Mouse (Mus musculus) stomach, embryonic 16.5 days (tissue): Measurements from ENCODE around the gene Cckbr. TPM values are rescaled to one million over a fixed set of nuclear protein-coding genes. Genes with fewer than 3 reads are reported as not detected.
"Not testable (repeated sequence)": the region's sequence is repeated elsewhere in the genome, so short reads cannot be mapped to it uniquely, and the experiment has no call there.

Experiments
- ATAC-seq: fragments of 200-750 bp; cut with Nextera tagmentation; 2 replicates; pipeline ENCODE4 v1.8.0; 2017; ENCODE audit warnings: moderate number of reproducible peaks, moderate TSS enrichment; ENCODE audit not compliant: insufficient read depth, low FRiP score
- H3K27ac ChIP-seq: fragments of 300-500 bp; sonication (generic); 2 replicates; pipeline ENCODE4 v1.5.1; 2014; ENCODE audit warnings: low read length
- H3K27me3 ChIP-seq: fragments of 300-500 bp; sonication (generic); 2 replicates; pipeline ENCODE4 v1.6.1; 2014; ENCODE audit warnings: low read length, control low read depth, mixed read lengths; ENCODE audit not compliant: control insufficient read depth, insufficient read depth
- H3K36me3 ChIP-seq: fragments of 300-500 bp; sonication (generic); 2 replicates; pipeline ENCODE4 v1.6.1; 2014; ENCODE audit warnings: low read length; ENCODE audit not compliant: control insufficient read depth, insufficient read depth
- H3K4me1 ChIP-seq: fragments of 300-500 bp; sonication (generic); 2 replicates; pipeline ENCODE4 v1.6.1; 2014; ENCODE audit warnings: low read length, control low read depth, mixed read lengths; ENCODE audit not compliant: control insufficient read depth, insufficient read depth
- H3K4me2 ChIP-seq: fragments of 300-500 bp; sonication (generic); 2 replicates; pipeline ENCODE4 v1.6.1; 2014; ENCODE audit warnings: low read depth, low read length, mixed read lengths
- H3K4me3 ChIP-seq: fragments of 300-500 bp; sonication (generic); replicated peaks from 2 replicates; pipeline ENCODE4 v1.5.1; 2014; ENCODE audit warnings: mild to moderate bottlenecking, low read length
- H3K9ac ChIP-seq: fragments of 300-500 bp; sonication (generic); 2 replicates; pipeline ENCODE4 v1.6.1; 2014; ENCODE audit warnings: low read length
- H3K9me3 ChIP-seq: fragments of 300-500 bp; sonication (generic); replicated peaks from 2 replicates; pipeline ENCODE4 v1.6.1; 2016; ENCODE audit warnings: low read length, control low read depth; ENCODE audit not compliant: control insufficient read depth
- WGBS: fragments of 180-500 bp; shearing (Covaris S2); extraction: QIAGEN DNeasy Blood & Tissue Kit; methylation state at CpG from one replicate; pipeline ENCODE4 v1.1.7; 2014; 5-methylcytosine and 5-hydroxymethylcytosine counted together
- polyA plus RNA-seq: library from polyadenylated mRNA; unstranded; fragments of >200 nt; fragmentation: Nextera tagmentation; extraction: Ambion mirVana; gene quantifications from 2 replicates; pipeline ENCODE4 v1.2.1, GENCODE M21; 2015

Cckbr gene
- polyA plus RNA-seq, 1 experiment from 2014 or later = 1.3 TPM

DNA sequence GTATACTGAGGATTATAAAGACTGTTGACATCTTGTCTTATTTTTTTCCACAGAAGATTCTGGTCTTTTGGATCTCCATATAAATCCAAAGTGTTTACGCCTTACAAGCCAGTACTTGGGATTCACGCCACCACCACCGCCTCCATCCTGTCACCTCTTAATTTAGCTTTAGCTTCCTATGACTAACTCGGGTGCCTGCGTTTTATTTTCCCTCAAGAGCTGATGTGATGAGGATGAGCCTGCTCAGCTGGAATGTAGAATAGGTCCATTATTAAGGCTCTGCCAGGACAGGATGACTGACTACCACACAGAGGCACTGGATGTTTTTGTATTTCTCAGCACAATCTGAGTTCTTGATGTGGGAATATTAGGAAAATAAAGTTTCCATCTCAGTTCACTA lies 40.0 kb downstream of the Cckbr start:
- not testable (repeated sequence) for H3K36me3 ChIP-seq, H3K9ac ChIP-seq, H3K4me1 ChIP-seq, H3K9me3 ChIP-seq, H3K27me3 ChIP-seq, ATAC-seq, H3K4me3 ChIP-seq, H3K4me2 ChIP-seq, H3K27ac ChIP-seq
- WGBS = 77% methylated on average over 5 of the region's 5 CpGs

DNA sequence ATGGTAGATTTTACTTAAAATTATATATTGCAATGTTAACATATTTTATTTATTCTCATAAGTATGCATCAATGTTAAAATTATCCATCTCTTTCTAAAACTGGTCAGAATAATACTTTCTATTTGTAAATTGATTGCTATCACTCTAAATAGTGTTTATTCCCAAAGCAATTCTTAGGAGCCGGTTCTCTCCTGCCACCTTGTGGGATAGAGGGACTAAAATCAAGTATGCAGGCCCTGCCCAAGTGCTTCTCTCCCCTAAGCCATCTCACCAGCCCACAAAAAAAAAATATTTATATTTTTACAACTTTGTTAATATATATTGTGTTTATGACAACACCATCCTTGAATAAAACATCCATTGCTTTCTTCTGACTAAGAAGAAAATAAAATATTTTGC lies 47.1 kb downstream of the Cckbr start:
- Histone ChIP-seq H3K36me3 (no peaks in the 10 kb centered on the region), H3K9ac (no peak overlapping the region), H3K27ac (no peak overlapping the region), H3K4me1 (no peaks in the 10 kb centered on the region), H3K27me3 (no peaks in the 10 kb centered on the region), H3K4me3 (no peak overlapping the region), H3K4me2 (no peak overlapping the region), H3K9me3 (no peaks in the 10 kb centered on the region)
- ATAC-seq = no peak
- 29% methylated on average over 1 of the region's 1 CpGs for WGBS

DNA sequence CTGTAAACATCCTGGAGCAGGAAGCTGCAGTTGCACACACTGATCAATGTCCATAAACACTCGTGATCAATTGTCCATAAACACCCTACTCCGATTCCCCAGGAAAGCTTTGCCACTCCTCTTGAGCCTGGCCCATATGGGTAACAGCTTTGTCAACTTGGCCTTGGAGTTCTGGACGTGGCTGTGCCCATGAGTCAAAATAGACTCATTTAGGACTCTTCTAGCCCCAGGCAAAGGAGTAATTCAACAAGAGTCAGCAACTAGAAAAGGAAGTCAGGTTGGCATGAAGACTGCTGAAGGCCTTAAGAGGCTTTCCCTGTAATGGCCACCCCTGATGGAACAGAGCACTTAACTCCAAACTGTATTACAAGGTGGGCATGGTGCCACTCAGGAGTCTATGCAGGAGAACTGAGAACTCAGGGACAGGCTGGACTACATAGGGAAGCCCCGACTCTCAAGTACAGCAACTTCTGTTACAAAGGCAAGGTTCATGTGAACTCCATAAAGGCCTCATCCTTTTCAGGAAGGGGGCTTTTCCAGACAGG lies 49.3 kb downstream of the Cckbr start:
- H3K9ac ChIP-seq = no peak overlapping the region
- H3K4me3 ChIP-seq = no peak overlapping the region
- no peak overlapping the region for H3K4me2 ChIP-seq
- no peaks in the 10 kb centered on the region for H3K27me3 ChIP-seq
- no peaks in the 10 kb centered on the region for H3K9me3 ChIP-seq
- no peaks in the 10 kb centered on the region for H3K36me3 ChIP-seq
- ATAC-seq = no peak
- WGBS = 65% methylated on average over 4 of the region's 4 CpGs
- H3K27ac ChIP-seq = no peak overlapping the region
- no peaks in the 10 kb centered on the region for H3K4me1 ChIP-seq

DNA sequence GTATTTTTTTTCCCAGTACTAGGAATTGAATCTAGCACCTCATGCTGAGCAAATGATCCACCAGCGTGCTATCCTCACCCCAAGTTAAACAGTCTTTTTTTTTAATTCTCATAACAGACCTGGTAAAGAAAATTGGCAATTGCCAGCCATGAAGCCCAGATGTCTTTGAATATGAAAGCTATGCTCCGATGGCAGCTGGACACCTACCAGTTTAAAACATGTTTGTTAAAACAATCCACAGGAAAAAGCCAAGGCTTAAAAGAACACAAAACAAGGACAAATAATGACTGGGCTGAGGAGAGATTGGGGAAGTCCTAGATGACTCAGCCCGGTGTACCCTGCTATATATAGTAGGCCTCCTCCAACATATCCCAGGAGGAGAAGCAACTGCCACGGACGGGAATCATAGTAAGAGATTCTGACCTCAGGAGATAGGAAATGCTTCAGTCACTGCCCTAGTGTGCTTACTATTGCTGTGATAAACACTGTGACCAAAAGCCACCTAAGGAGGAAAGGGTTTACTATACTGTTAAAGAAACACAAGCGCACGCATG lies 49.9 kb downstream of the Cckbr start:
- H3K9ac ChIP-seq = no peak overlapping the region
- no peak for ATAC-seq
- WGBS = 67% methylated on average over 7 of the region's 7 CpGs
- H3K36me3 ChIP-seq = no peaks in the 10 kb centered on the region
- H3K27me3 ChIP-seq = no peaks in the 10 kb centered on the region
- H3K4me2 ChIP-seq = no peak overlapping the region
- no peaks in the 10 kb centered on the region for H3K9me3 ChIP-seq
- no peak overlapping the region for H3K27ac ChIP-seq
- no peaks in the 10 kb centered on the region for H3K4me1 ChIP-seq
- no peak overlapping the region for H3K4me3 ChIP-seq

DNA sequence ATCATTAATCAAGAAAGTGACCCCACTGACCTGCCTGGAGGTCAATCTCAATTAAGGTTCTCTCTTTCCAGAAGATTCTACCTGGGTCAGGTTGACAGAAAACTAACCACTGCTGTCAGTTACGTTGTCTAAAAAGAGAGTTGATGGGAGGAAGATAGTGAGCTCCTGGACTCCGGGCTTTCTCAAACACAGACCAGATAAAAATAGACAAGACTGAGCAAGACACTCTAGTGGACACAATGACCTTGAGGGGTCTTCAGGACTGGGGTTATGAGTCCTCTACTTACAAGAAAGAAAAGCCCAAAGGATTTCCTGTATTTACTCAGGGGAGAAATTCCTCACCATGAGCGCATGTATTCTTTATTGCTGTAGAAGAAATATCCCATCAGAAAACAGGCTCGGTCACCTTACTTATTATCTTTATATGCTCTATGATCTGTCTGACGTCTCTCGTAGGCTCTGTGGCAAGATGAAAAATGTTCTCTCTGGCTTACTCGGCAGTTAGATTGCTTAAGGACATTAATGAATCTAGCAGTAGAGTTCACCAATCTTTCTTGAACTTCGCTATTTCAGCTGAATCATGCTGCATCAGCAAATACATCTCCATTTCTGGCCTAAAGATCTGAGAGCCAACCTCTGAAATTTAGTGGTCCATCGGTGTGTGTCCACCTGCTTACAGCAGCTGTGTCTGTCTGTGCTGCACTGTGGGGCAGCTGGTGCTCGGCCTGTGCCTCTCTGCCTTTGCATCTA lies 51.3 kb downstream of the Cckbr start:
- H3K36me3 ChIP-seq = no peaks in the 10 kb centered on the region
- no peak for ATAC-seq
- no peaks in the 10 kb centered on the region for H3K27me3 ChIP-seq
- H3K27ac ChIP-seq = no peak overlapping the region
- 65% methylated on average over 10 of the region's 10 CpGs for WGBS
- 0 out of 2 replicates have a peak, but pooled peaks cover 8% of the 10 kb centered on the region for H3K4me1 ChIP-seq
- H3K4me2 ChIP-seq = no peak overlapping the region
- H3K4me3 ChIP-seq = no peak overlapping the region
- H3K9ac ChIP-seq = no peak overlapping the region
- H3K9me3 ChIP-seq = no peaks in the 10 kb centered on the region

DNA sequence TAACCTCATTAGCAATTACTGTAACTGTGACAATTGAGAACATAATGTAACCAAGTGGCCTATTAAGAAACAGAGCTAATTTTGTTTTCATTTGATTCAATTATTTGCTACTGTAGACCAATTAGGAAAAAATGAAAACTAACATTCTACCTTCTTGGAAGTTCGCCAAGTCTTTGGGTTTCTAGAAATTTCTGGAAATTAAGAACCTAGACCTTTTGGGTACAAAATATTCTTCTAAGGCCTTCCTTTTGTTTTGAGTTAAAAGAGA lies 51.8 kb downstream of the Cckbr start:
- Histone ChIP-seq H3K4me1 (peaks cover 9% of the 10 kb centered on the region; the same call in 1 of the 2 replicates), H3K36me3 (no peaks in the 10 kb centered on the region), H3K9me3 (no peaks in the 10 kb centered on the region), H3K27ac (no peak overlapping the region), H3K27me3 (no peaks in the 10 kb centered on the region), H3K4me2 (no peak overlapping the region), H3K9ac (no peak overlapping the region), H3K4me3 (no peak overlapping the region)
- no peak for ATAC-seq
- WGBS = 82% methylated on average over 1 of the region's 1 CpGs

DNA sequence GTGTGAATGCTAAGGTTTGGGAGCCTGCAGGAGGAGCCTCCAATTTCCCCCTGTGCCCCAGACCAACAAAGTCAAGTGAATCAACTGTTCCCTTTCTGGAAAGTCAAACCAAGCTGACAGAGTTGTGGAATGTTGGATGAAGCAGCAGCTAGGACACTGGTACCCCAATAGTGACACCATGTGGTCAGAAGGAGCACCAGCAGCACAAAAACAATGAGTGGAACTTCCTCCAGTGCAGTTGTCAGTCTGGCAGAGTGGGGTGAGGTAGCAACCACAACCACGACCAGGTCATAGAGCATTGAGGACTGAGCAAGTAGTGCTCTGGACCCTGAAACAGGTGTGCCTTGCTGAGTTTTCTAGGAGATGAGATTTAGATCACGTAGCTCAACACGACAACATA lies 52.3 kb downstream of the Cckbr start:
- WGBS = 58% methylated on average over 3 of the region's 3 CpGs
- ATAC-seq = no peak
- H3K36me3 ChIP-seq = no peaks in the 10 kb centered on the region

DNA sequence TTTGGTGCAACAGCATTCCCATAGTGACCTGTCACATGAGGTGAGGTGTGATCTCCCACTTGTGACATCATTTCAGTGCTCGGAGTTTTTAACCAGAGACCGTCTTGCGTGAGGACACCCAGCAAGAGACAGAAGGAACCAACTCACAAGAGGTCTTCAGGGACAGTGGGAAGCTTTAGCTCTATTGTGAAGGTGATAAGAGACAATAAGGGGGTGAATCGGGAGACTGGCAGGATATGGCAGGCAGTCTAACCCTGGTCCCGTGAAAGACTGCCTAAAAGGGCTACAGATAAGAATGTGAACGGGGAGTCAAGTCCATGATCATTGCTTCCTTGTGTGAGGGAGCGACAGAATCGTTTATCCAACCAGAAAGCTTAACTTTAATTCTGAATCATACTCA lies 52.8 kb downstream of the Cckbr start:
- Histone ChIP-seq H3K9ac (no peak overlapping the region), H3K4me2 (no peak overlapping the region), H3K36me3 (no peaks in the 10 kb centered on the region), H3K9me3 (no peaks in the 10 kb centered on the region), H3K4me3 (no peak overlapping the region), H3K4me1 (peaks cover 11% of the 10 kb centered on the region; the same call in 1 of the 2 replicates), H3K27me3 (no peaks in the 10 kb centered on the region), H3K27ac (no peak overlapping the region)
- no peak for ATAC-seq
- 78% methylated on average over 8 of the region's 8 CpGs for WGBS

More for the DNA sequence above, 52.3 kb downstream of the Cckbr start:
- no peak overlapping the region for H3K4me2 ChIP-seq
- no peak overlapping the region for H3K4me3 ChIP-seq
- H3K27ac ChIP-seq = no peak overlapping the region
- peaks cover 11% of the 10 kb centered on the region; the same call in 1 of the 2 replicates for H3K4me1 ChIP-seq
- H3K9ac ChIP-seq = no peak overlapping the region
- no peaks in the 10 kb centered on the region for H3K9me3 ChIP-seq
- H3K27me3 ChIP-seq = no peaks in the 10 kb centered on the region

DNA sequence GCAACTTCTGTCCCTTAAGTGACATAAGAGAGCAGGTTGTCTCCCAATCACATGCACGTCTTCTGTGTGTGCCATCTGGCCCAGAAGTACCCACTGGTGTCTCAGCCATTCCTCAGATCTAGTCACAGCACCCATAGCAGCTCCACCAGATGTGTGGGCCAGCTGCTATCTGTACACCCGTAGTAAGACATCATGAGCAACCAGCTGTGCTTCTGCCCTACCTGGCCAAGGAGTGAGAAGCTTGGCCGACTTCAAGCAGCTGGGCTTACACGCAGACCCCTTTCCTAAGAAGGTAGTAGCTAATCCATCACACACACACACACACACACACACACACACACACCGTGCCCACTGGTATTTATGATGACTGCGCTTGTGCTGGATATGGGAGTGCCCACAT lies 53.7 kb downstream of the Cckbr start:
- Histone ChIP-seq H3K9me3 (no peaks in the 10 kb centered on the region), H3K9ac (no peak overlapping the region), H3K4me3 (no peak overlapping the region), H3K27me3 (no peaks in the 10 kb centered on the region), H3K27ac (no peak overlapping the region), H3K4me2 (no peak overlapping the region), H3K36me3 (no peaks in the 10 kb centered on the region), H3K4me1 (peaks cover 11% of the 10 kb centered on the region; the same call in 1 of the 2 replicates)
- no peak for ATAC-seq
- WGBS = 83% methylated on average over 6 of the region's 6 CpGs
